Mouse (Mus musculus): ENCODE results near the gene Nbea.

GRCm38 (mm10) chr3:55835207-55835606 lies 348.3 kb downstream of the Nbea start:
- TF ChIP-seq CTCF (IDR thresholded peaks at IDR 0.05; ENCODE audit: low read depth) (peak; percentile 52), EP300 (IDR thresholded peaks at IDR 0.05; ENCODE audit: low read depth) (no peak)

Data from heart, postnatal 0 days (tissue).